Mouse (Mus musculus) testis, adult 2 months (tissue): ENCODE results near the gene Gatad2a.

Experiments used
- CTCF ChIP-seq: fragments of 200-500 bp; IDR thresholded peaks from 2 replicates; pipeline ENCODE4 v1.5.1; 2012; ENCODE audit warnings: low read depth, mild to moderate bottlenecking, inconsistent platforms, low read length, moderate library complexity; ENCODE audit not compliant: control insufficient read depth, insufficient read depth, insufficient replicate concordance
- POLR2A ChIP-seq: fragments of 200-500 bp; IDR thresholded peaks from 2 replicates; pipeline ENCODE4 v1.6.1; 2012; ENCODE audit warnings: low read depth, mild to moderate bottlenecking, inconsistent platforms, low read length, moderate library complexity; ENCODE audit not compliant: control insufficient read depth

DNA sequence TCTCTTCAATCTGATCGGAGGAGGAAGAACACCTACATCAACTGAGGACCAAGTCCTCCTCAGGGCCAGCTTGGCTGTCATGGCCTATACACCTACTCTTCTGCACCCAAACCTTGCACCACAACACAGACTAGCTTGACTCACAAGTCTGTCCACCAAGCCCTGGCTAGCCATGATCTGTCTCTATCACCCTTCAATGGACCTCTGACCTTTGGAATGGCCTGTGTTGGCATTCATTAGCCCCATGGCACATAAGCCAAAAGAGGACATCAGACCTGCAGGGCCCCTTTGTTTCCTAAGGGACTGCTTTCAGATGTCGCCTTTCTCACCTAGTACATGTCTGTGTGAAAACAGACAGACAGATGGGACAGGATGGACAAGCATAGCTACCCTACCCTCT lies 75.0 kb downstream of the Gatad2a start:
- no peak for TF ChIP-seq POLR2A
- no peak for TF ChIP-seq CTCF
